Mouse (Mus musculus): ENCODE results near the gene Chrna1. TPM values are rescaled to one million over a fixed set of nuclear protein-coding genes. Genes with fewer than 3 reads are reported as not detected.

Chrna1 gene
- total RNA-seq (2021): under 1 TPM; 0.07 to 0.19 TPM
- long read RNA-seq, experiment 1: 0 reads
- long read RNA-seq, experiment 2, partial matches to known transcripts: 1 of 1 reads
- long read RNA-seq, experiment 2, other reads (novel, unspliced or antisense): 0 of 1 reads

DNA sequence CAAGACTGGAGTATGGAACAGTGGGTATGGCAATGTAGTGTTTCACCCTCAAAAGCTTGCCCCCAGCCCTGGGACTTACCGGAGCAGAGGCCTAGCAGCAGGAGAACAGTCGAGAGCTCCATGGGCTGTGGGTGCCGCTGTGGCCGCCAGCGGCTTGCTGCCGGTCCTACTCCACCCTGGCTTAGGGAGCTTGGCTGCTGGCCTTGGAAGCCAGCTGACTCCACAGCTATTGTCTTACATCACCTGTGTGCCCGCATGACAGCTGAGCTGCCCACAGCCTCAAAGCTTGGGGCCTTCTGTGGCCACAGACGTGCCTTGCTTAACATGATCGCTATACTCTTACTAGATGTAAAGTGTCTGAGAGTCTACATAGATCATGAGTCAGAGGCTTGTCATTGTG is at the start of gene Chrna1:
Gene Chrna1 (minus strand): TSS at position 173 of the 400 bp plus-strand sequence.
- no peak for DNase-seq (ENCODE audit: low spot score in 2 of 2)
- intact Hi-C loops (cut with DNase I): loop anchor here (5.0 kb wide), 1 partner anchor 162 kb away; no protein-coding TSS in a partner anchor

DNA sequence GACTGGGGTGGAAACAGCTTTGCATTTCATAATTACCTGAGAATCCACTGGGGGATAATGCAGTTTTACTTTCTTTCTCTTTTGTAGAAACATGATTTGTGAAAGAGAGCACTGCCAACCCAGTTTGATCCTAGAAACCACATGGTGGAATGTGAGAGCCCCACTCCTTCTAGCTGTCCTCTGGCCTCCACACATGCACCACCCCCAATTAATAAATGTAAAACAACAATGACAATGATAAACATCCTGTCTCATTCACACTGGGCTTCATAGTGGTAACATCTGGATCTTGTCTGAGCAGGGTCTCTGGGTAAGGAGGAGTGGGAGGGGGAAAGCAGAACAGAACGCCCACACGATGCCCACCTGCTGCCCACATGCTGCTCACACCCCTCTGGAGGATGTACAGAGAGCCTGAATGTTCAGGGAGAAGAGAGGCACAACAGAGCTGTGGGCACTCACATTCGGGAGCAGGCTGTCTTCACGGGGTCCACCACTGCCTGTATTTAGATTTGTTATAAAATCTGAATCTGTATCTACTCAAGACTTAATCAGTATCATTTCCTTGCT is 38.4 kb upstream of the Chrna1 start:
- no peak for DNase-seq (ENCODE audit: low spot score in 2 of 2)
- intact Hi-C loops (cut with DNase I): no loop called here

DNA sequence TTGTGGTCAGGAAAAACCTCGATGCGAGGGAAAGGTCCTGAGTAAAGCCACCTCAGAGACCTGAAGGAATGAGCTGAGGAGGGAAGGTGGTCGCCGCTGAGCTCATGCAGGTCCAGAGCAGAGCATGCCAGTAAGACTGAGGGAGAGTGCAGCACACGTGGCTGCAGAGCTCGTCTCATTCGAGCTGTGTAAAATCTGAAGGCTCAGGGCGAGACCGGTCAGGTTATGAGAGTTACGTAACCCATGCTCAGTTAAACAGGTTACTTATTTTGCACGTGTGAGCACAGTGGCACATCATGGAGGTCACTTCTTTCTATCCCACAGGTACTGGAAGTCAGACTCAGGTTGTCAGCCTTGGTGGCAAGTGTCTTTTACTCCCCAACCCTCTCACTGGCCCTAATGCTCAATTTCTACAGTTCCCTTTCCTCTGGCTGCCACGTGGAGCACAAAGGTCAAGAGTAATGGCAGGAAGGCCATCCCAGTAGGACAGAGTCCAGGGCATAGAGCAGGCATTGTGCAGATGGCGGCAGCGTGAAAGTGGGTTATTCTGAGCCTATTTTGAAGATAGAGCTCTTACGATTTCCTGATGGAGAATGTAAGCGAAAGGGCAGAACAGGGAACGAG is 36.4 kb upstream of the Chrna1 start:
- no peak for DNase-seq (ENCODE audit: low spot score in 2 of 2)
- intact Hi-C loops (cut with DNase I): no loop called here

DNA sequence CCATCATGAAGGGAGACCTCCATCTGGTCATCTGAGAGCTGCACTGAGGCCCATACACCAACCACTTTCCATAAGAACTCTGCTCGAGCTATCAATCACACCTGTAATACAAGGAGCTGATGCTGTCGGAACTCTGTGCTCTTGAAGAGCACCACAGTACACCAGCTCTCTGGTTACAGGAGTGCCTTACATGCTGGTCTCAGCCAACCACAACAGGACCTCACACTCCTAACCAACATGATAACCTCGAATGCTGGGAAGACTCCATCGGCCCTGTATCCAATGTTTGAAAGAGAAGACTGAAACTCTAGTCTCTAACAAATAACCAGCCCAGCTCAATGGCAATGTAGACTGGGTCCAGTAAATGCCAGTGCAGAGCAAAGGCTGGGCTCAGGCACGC is 35.3 kb upstream of the Chrna1 start:
- intact Hi-C loops (cut with DNase I): no loop called here
- DNase-seq (ENCODE audit: low spot score in 2 of 2): no peak

DNA sequence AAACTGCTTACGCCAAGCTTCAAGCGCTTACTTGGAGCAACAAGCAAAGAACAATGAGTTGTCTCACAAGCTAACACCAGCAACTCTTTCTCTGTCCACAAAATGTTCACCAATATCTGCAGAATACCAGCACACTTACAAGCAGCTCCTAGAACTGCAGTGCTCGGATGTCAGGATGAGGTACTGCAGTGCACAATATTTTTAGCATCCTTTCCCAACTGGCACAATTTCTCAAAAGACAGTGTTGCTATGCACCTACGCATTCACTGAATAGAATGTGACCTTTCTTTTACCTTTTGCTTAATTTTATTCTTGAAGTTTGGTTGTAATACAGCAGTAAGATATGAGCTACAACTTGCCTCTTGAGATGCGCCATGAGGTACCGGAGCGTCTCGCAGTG is 34.2 kb upstream of the Chrna1 start:
- DNase-seq (ENCODE audit: low spot score in 2 of 2): peak in 1 of 2 experiments; percentile 74
- intact Hi-C loops (cut with DNase I): no loop called here

DNA sequence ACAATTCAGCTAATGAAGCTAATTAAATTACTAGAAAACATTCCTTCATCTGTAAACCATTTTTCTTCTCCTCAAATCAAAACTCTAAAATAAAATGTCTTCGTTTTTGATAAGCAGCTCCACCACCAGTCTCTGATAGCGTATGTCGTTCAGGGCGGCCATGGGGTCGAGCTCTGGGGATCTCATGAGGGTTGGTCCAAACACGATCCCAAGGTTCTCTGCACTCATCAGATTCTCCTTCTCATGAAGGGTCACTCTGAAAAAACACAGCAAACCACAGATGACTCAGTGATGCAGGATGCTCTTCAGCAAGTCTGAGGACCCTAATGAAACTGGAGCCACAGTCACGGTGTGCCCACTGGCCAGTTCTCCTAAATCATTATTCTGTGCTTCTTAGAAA is 32.8 kb upstream of the Chrna1 start:
- intact Hi-C loops (cut with DNase I): no loop called here
- DNase-seq (ENCODE audit: low spot score in 2 of 2): no peak

DNA sequence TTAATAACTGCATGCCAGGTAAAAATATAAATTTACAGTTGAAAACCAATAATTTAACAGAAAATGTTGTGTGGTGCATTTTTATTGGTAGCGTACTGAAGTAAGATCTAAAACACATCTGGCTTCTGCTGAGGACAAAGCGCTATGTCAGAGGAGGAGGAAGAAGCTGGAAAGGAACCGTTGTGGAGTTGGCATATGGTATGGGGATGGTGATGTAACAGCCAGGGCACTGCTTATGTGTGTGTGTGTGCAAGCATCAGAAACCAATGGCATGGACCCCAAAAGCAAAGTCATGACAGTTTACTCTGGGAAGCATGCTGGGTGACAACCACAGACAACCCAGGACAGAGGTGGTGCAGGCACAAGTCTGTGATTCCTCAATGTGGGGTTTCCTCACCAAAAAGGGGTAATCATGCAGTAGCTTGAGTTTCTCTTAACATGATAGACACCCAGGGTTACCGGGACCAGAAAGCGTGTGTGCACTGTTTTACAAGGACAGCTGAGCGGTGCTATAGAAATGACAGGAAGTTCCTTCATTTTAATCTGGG is 32.3 kb upstream of the Chrna1 start:
- DNase-seq (ENCODE audit: low spot score in 2 of 2): no peak
- intact Hi-C loops (cut with DNase I): no loop called here

DNA sequence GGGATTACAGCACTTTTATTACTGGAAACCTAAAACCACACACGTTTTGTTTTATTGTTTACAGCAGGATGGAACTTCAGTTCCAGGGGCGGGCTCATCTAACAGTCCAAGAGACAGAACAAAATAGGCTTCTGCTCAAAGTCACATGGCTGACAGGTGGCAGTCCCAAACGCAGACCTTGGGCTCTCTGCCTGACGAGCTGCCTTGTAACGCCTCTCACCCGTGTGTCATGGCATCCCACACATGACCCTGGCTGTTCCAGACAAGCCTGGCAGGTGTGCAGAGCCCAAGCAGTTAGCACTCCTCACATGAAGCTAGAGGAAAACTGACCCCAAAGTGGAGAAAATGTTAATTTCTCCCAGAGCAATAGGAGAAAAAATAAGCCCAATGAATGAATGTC is 31.7 kb upstream of the Chrna1 start:
- intact Hi-C loops (cut with DNase I): no loop called here

DNA sequence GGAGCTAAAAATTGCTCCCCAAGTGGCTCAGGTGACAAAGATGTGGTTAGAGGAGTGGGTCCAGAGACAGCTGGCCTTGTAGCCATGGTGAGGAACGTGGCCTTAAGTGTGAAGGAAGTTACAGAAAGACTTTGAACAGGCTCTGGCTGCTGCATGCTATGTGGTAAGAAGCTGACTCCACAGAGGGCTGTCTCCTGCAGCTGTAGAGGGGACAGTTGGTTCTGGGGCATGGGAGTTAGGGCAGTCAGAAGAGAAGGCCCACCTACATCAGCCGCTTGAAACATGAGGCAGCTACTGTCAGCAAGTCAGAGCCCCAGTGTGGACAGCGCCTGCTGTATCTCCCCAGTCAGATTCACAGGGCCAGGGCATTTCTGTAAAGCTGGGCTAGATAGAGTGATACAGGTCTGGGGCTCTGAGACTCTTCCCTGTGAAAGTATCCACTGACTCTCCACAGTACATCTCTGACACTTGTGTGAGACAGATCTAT is 29.6 kb upstream of the Chrna1 start:
- DNase-seq (ENCODE audit: low spot score in 2 of 2): no peak
- intact Hi-C loops (cut with DNase I): no loop called here

More for the DNA sequence above, 31.7 kb upstream of the Chrna1 start:
- no peak for DNase-seq (ENCODE audit: low spot score in 2 of 2)

DNA sequence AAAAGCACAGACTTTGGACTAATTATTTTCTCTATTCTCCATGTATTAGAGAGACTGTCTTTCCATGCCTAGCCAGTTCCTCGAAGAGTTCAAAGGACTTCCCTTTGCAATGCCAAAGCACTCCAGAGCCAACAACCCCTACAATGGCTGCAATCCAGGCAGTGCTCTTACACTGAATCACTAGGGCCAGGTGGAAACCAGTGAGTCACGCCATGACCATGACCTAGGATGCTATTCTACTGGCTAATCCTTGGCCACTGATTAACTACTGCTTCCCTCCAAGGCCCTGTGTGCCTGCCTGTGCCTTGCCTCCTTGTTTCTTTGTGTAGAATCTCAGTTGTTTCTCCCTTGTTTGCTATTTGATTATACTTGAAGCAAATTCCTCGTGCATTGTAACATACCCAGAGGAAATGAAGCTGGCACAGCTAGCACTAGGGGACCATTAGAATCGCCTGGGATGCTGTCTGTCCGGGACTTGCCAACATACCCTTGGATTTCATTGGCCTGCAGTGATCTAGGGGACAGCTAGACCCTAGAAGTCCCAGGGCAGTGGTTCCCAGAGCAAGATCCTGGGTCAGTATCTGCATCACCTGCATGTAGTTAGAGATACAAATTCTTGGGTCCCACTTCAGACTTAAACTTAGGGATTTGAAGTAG is 29.1 kb upstream of the Chrna1 start:
- intact Hi-C loops (cut with DNase I): no loop called here
- no peak for DNase-seq (ENCODE audit: low spot score in 2 of 2)

DNA sequence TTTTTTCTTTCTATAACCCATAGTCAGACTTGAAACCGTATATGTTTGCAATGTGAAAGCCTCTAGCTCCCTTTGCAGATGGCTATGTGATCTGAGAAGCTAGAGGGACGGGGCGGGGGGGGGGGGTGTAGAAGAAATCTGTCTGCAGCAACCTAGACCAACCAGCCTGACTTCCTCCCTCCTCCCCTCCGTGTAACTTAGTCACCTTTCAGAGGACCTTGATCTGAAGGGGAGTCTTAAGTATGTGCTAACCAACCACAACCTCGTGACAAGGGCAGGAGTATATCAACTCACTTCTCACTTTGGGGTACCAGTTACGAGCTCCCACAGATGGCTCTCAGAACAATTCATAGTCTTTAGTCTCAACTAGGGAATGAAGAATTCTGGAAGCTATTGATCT is 28.3 kb upstream of the Chrna1 start:
- intact Hi-C loops (cut with DNase I): no loop called here
- DNase-seq (ENCODE audit: low spot score in 2 of 2): no peak

DNA sequence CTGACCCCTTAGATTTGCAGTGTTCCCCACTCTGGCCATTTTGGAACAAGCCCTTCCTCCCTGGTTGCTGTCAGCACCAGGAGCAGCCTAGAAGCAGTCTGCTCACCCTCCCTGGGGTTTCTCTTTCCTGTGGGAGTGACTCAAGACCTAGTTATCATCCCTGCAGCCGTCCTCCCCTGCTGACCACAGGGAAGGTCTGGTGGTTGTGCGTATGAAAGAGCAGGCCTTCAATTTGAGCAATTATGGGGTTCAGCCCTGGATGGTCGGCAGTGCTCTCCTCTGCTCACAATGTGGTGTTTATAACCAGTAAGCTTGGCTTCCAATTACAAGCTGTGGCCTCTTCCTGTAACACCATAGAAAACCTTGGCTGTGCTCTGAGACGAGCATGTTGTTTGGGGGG is 27.5 kb upstream of the Chrna1 start:
- DNase-seq (ENCODE audit: low spot score in 2 of 2): no peak
- intact Hi-C loops (cut with DNase I): no loop called here

DNA sequence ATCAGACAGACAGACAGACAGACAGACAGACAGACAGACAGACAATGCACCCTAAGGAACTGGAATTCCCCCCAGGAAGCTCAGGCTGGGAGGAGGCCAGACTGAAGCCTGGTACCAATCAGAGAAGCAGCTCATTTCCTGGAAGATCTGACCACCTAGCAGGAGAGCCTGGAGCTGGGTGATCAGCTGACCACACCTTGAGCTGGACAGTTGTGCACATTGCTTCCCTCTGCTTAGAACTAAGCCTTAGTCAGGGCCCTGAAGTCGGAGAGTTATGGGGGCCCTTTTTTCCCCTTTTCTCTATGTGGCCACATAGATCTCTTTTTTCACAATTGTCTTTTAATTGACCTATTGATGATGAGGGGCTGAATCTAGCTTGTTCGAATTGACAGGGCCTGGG is 27.0 kb upstream of the Chrna1 start:
- no peak for DNase-seq (ENCODE audit: low spot score in 2 of 2)
- intact Hi-C loops (cut with DNase I): no loop called here

DNA sequence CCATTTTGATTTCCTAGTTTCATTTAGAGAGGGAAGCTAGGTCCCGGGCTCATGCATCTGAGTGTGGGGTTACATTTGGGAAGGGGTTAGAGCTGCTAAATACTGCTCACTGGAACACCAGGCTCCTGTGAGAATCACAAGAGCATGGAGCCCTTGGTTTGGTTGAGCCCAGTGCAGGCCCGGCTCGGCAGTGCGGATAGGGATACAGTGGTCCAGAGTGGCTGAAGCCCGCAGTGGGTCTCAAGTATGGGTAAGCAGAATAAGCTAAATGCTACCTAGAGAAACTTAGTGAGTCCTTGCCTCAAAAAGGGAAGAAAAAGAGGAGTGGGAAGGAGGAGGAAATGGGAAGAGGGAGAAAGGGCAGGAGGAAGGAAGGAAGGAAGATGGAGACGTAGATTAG is 26.5 kb upstream of the Chrna1 start:
- intact Hi-C loops (cut with DNase I): no loop called here
- no peak for DNase-seq (ENCODE audit: low spot score in 2 of 2)

DNA sequence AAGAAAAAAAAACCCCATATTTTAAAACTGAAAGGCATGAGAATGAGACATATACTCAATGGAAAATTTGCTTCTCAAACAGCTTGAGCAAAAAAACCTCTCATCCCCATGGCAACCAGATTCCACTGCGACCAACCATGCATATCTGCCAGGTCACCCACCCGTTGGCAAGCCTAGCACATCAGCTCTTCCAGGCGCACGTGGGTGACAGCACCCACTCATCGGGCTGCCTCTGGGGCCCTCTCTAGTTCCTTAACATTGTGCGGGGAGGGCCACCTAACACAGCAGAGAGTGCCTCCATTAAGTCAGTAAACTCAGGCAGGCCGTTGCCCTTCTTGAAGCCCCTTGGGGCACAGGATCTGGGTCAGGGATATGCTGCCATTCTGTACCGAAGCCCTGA is 24.9 kb upstream of the Chrna1 start:
- peak; percentile 87 to 95 for DNase-seq (ENCODE audit: low spot score in 2 of 2)
- intact Hi-C loops (cut with DNase I): no loop called here

DNA sequence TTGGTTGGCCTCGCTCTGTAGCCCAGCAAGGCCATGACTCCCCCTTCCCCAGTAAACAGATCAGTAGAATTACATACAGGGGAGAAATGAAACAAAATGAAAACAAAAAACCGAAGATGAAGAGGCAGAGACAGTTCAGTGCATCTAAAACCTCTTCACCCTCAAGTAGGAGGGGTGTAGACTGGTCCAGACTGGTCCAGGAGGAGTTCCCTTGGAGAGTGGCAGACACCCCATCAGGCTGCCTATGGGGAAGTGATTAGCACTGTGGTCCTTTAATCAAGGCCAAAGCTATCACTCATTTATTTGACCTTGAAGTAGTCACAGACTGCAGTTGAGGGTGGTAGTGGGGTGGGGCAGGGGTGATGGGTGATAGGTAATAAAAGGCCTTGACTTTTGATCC is 24.4 kb upstream of the Chrna1 start:
- intact Hi-C loops (cut with DNase I): no loop called here
- DNase-seq (ENCODE audit: low spot score in 2 of 2): no peak

DNA sequence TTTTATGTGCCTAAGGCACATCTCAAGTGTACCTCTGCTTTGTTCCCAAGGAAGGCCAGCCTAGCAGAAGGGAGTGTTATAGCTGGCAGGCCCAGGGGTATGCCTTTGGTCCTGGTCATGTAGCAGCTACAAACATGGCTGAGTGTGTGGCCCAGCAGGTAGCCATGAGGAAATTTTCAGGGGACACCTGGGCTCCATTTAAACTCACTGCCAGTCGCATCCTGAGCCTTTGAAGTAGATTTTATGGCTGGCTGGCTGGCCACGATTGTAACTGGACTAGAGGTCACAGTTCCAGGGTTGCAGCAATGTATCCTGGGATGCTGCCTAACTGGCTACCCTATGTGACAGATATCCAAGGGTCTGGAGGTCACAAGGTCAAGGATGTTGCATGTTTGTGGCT is 20.5 kb upstream of the Chrna1 start:
- DNase-seq (ENCODE audit: low spot score in 2 of 2): no peak
- intact Hi-C loops (cut with DNase I): no loop called here

DNA sequence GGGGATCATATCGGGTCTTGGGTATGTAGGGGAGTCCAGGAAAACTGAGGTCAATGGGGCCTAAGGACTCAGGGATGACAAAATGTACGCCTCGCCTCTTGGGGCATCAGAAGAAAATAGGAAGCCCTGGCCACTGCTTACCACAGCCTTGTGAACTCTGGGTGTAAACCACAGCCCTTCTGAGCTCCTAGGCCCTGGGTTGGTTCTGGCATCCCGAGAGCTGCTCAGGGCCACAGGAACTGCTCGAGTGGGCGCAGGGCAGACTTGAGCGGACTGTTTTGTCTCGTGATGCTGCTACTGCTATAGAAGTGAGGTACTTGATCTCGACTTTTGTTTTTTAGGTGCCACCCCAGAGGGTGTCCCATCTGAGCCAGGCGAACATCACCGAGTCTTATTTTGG is 17.6 kb upstream of the Chrna1 start:
- DNase-seq (ENCODE audit: low spot score in 2 of 2): no peak
- intact Hi-C loops (cut with DNase I): loop anchor here (2.0 kb wide), 1 partner anchor 25 kb away; no protein-coding TSS in a partner anchor

DNA sequence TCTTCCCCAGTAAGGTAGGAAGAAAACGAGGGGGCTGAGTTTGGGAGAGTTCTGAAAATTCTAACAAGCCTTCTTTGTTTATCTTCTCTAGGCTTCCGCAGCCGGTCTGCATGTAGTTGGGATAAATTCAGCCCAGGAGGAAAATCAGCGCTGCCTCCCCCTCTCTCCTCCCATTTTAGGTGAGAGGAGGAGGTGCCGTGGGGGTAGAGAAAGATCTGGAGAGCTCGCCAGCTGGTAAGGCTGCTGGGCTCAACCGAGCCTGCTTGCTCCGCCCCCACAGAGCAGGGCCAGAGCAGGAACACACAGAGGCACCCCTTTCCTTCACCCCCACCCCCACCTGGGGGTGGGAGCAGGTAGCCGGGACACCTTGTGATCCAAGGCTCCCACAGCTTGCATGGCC is 16.6 kb upstream of the Chrna1 start:
- intact Hi-C loops (cut with DNase I): loop anchor here (2.0 kb wide), 1 partner anchor 24 kb away; no protein-coding TSS in a partner anchor
- peak; percentile 86 to 94 for DNase-seq (ENCODE audit: low spot score in 2 of 2)

DNA sequence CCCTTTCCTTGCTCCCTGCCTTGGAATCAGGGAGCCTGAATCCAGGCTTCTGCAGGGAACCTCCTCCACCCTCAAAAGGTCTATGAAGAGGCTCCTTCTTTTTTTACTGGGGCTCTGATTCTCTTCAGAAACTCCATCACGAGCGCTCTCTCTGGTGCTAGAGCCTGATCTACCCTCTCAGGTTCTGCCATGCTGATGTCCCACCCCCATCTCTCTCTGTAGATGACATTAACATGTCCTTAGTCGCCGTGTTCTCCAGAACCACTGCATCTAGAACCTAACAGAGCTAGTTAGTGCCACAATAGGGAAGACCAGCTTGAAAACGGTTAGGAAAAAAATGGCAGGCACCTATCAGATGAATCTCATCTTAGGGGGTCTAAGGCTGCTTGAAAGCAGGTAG is 16.2 kb upstream of the Chrna1 start:
- intact Hi-C loops (cut with DNase I): loop anchor here (2.0 kb wide), 1 partner anchor 24 kb away; no protein-coding TSS in a partner anchor

More for the DNA sequence above, 16.2 kb upstream of the Chrna1 start:
- DNase-seq (ENCODE audit: low spot score in 2 of 2): peak in 1 of 2 experiments; percentile 34
